Mouse (Mus musculus) ES-E14 (cell line): ENCODE measurements at regions not wholly inside any gene's neighbourhood (a gene's known extent, or its start where the extent isn't known, plus 50 kb on each side); places are given as distances from the start of the nearest gene placed in this dataset.

Experiments used
- DNase-seq: peaks from one replicate; pipeline ENCODE4 v3.0.0-alpha.2; 2013; ENCODE audit warnings: low read depth, low spot score
- H3K27ac ChIP-seq: 2 replicates; pipeline ENCODE4 v1.5.1; 2012; ENCODE audit warnings: low read depth, mild to moderate bottlenecking, low read length, moderate library complexity, mixed read lengths; ENCODE audit not compliant: poor library complexity, insufficient read depth, severe bottlenecking
- H3K36me3 ChIP-seq: 2 replicates; pipeline ENCODE4 v1.6.1; 2012; ENCODE audit warnings: mild to moderate bottlenecking, low read length, moderate library complexity, mixed read lengths; ENCODE audit not compliant: control insufficient read depth, poor library complexity, insufficient read depth, severe bottlenecking
- H3K4me1 ChIP-seq, 2 experiments: fragments of 150-350 bp in 1 of 2; sonication (generic) in 1 of 2; 2 replicates each; pipeline ENCODE4 v1.6.1; 2012; ENCODE audit warnings: low read length in 2 of 2, mild to moderate bottlenecking in 1 of 2, mixed read lengths in 1 of 2; ENCODE audit not compliant: control insufficient read depth in 2 of 2, insufficient read depth in 2 of 2, poor library complexity in 1 of 2
- H3K4me3 ChIP-seq, 2 experiments: fragments of 150-350 bp in 1 of 2; sonication (generic) in 1 of 2; 2 replicates each; pipeline ENCODE4 v1.5.1; 2012; ENCODE audit warnings: low read length in 2 of 2, low read depth in 1 of 2, mild to moderate bottlenecking in 1 of 2, mixed read lengths in 1 of 2; ENCODE audit not compliant: insufficient read depth in 1 of 2, poor library complexity in 1 of 2, severe bottlenecking in 1 of 2
- H3K9ac ChIP-seq: 2 replicates; pipeline ENCODE4 v1.6.1; 2012; ENCODE audit warnings: low read depth, mild to moderate bottlenecking, low read length, mixed read lengths; ENCODE audit not compliant: poor library complexity, insufficient read depth, severe bottlenecking
- H3K9me3 ChIP-seq: fragments of 150-350 bp; sonication (generic); 2 replicates; pipeline ENCODE4 v1.6.1; 2012; ENCODE audit warnings: low read depth, mild to moderate bottlenecking, low read length; ENCODE audit not compliant: control insufficient read depth, insufficient read depth
- CHD2 ChIP-seq: IDR thresholded peaks from 2 replicates; pipeline ENCODE4 v1.6.1; 2014; ENCODE audit warnings: mild to moderate bottlenecking, low read depth, low read length, inconsistent platforms
- HCFC1 ChIP-seq: IDR thresholded peaks from 2 replicates; pipeline ENCODE4 v1.6.1; 2012; ENCODE audit warnings: low read length, inconsistent platforms, borderline replicate concordance; ENCODE audit not compliant: insufficient read depth
- MAFK ChIP-seq: IDR thresholded peaks from 2 replicates; pipeline ENCODE4 v1.6.1; 2014; ENCODE audit warnings: mild to moderate bottlenecking, low read depth, low read length, inconsistent platforms; ENCODE audit not compliant: insufficient read depth
- ZC3H11A ChIP-seq: IDR thresholded peaks from 2 replicates; pipeline ENCODE4 v1.6.1; 2012; ENCODE audit warnings: low read depth, mild to moderate bottlenecking, inconsistent platforms, low read length, borderline replicate concordance
- ZNF384 ChIP-seq: IDR thresholded peaks from 2 replicates; pipeline ENCODE4 v1.6.1; 2012; ENCODE audit warnings: low read depth, low read length, inconsistent platforms
- in situ Hi-C, 2 experiments: fragments of 600-800 bp; cut with MboI; formaldehyde crosslinking; loops; one replicate each; pipeline ENCODE4 v1.15.1; 2025; ENCODE audit warnings: low sequenced_read_pairs in 2 of 2, inconsistent platforms in 1 of 2; ENCODE audit not compliant: unreplicated experiment in 2 of 2

- no peak overlapping the region for H3K4me3 ChIP-seq
- H3K9me3 ChIP-seq, result no peaks in the 10 kb centered on the region
- H3K9ac ChIP-seq, result no peak overlapping the region
- no peaks in the 10 kb centered on the region for H3K36me3 ChIP-seq
- H3K4me1 ChIP-seq, result no peaks in the 10 kb centered on the region
- TF ChIP-seq MAFK (no peak), ZNF384 (no peak), CHD2 (no peak), ZC3H11A (no peak), HCFC1 (no peak)
- in situ Hi-C loops, result no loop called here
- no peak for DNase-seq
- no peak overlapping the region for H3K27ac ChIP-seq
Observed at GRCm38 (mm10) chr3:149845083-149845825, 854.9 kb upstream of the Adgrl2 start.

GRCm38 (mm10) chr3:149837921-149838320 lies 847.6 kb upstream of the Adgrl2 start:
- DNase-seq, result no peak
- no peak overlapping the region for H3K9ac ChIP-seq
- H3K36me3 ChIP-seq, result no peaks in the 10 kb centered on the region
- no peak overlapping the region for H3K27ac ChIP-seq
- in situ Hi-C loops, result no loop called here
- no peaks in the 10 kb centered on the region for H3K9me3 ChIP-seq
- H3K4me1 ChIP-seq, result no peaks in the 10 kb centered on the region
- H3K4me3 ChIP-seq, result no peak overlapping the region
- TF ChIP-seq ZNF384, result no peak
- no peak for TF ChIP-seq MAFK
- TF ChIP-seq CHD2, result no peak
- TF ChIP-seq HCFC1, result no peak
- no peak for TF ChIP-seq ZC3H11A

GRCm38 (mm10) chr3:149836467-149837233 lies 846.3 kb upstream of the Adgrl2 start:
- no peak for DNase-seq
- in situ Hi-C loops, result no loop called here

GRCm38 (mm10) chr3:149827181-149827580 lies 836.8 kb upstream of the Adgrl2 start:
- H3K4me3 ChIP-seq, result no peak overlapping the region
- no peaks in the 10 kb centered on the region for H3K4me1 ChIP-seq
- in situ Hi-C loops, result no loop called here
- H3K36me3 ChIP-seq, result no peaks in the 10 kb centered on the region
- TF ChIP-seq ZC3H11A (no peak), ZNF384 (no peak), MAFK (no peak), HCFC1 (no peak), CHD2 (no peak)
- H3K27ac ChIP-seq, result no peak overlapping the region
- H3K9ac ChIP-seq, result no peak overlapping the region
- H3K9me3 ChIP-seq, result no peaks in the 10 kb centered on the region
- DNase-seq, result no peak

More at GRCm38 (mm10) chr3:149836467-149837233, 846.3 kb upstream of the Adgrl2 start:
- Histone ChIP-seq H3K9ac (no peak overlapping the region), H3K9me3 (no peaks in the 10 kb centered on the region), H3K27ac (no peak overlapping the region), H3K4me1 (no peaks in the 10 kb centered on the region), H3K4me3 (no peak overlapping the region), H3K36me3 (no peaks in the 10 kb centered on the region)
- TF ChIP-seq ZNF384 (no peak), ZC3H11A (no peak), HCFC1 (no peak)
